Mouse (Mus musculus) frontal cortex, adult 2 months (tissue): Measurements from ENCODE around the gene Slc5a4b. TPM values are rescaled to one million over a fixed set of nuclear protein-coding genes. Genes with fewer than 3 reads are reported as not detected.

Source experiments
- DNase-seq, 2 experiments: peaks; one replicate each; pipeline ENCODE4 v3.0.0; 2022; ENCODE audit warnings: low spot score in 1 of 2; ENCODE audit errors: extremely low spot score in 1 of 2
- polyA plus RNA-seq: library from polyadenylated mRNA; depleted of rRNA; stranded (reverse); fragments of >200 nt; gene quantifications from 2 replicates; pipeline ENCODE4 v1.2.3, GENCODE M21; 2012

The Slc5a4b gene
- polyA plus RNA-seq, 1 experiment, result not detected

- no peak for DNase-seq
These were observed 64.0 kb downstream of the Slc5a4b start for GRCm38 (mm10) chr10:76046754-76047153.

DNA sequence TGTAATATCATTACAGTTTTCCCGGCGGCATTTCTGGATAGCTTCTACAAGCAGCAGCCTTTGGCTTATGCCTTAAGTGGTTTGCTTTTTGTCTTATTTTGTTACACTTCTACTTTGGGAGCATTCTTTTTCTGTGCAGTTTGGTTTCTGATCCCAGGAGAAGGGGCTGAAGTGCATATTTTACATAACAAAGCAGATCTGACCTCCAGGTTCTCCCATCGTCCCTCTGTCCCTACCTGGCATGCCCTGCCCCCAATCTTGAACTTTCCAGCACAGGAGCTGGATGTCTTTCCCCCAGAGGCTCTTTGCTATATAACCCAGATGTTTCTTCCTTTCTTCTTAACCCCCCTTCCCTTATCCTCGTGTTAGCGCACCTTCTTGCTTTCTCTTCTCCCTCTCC, 65.4 kb downstream of the Slc5a4b start:
- DNase-seq, result no peak

DNA sequence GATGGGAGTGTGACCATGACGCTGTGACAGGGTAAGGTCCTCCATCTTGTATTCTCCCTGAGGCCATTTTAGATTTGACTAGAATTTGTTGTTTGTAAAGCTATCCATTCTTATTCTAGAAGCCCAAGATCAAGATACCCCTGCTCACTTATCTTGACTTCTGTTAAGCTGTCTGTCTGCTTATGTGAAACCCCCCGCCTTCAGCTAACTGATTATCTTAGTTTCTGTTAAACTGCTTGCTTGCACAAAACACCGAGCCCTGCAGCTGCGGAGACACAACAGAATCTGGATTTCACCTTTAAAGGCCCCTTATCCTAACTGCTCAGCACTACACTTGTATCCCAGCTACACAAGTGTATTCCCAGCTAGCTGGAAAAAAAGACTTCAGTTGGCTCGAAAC, 73.8 kb downstream of the Slc5a4b start:
- no peak for DNase-seq

- DNase-seq, result no peak
These were observed 75.5 kb downstream of the Slc5a4b start for GRCm38 (mm10) chr10:76035277-76035676.

DNA sequence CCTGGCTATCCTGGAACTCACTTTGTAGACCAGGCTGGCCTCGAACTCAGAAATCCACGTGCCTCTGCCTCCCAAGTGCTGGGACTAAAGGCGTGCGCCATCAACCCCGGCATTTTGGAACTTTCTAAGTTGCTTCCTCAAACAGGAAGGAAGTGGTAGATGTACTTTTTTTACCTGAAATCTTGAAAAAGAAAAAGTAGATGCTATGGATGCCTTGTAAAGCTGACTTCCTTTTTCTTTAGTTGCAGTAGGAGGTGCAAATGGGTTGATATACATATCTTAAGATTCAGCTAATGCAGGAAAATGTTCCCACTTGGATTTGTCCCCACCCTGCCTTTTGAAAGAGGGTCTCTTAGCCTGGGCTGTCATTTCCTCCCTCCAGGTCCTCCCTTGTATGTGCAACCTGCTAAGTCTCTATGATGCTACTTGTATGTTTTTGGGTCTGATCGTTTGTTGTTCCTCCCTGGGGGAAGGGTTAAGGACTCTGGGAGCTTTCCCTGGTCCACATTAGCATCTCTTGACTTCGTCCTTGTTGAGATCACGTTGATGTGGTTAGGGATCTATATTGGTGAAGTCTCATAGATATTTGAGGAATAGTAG, 76.7 kb downstream of the Slc5a4b start:
- no peak for DNase-seq

- no peak for DNase-seq
These were observed 77.7 kb downstream of the Slc5a4b start for GRCm38 (mm10) chr10:76033119-76033455.

DNA sequence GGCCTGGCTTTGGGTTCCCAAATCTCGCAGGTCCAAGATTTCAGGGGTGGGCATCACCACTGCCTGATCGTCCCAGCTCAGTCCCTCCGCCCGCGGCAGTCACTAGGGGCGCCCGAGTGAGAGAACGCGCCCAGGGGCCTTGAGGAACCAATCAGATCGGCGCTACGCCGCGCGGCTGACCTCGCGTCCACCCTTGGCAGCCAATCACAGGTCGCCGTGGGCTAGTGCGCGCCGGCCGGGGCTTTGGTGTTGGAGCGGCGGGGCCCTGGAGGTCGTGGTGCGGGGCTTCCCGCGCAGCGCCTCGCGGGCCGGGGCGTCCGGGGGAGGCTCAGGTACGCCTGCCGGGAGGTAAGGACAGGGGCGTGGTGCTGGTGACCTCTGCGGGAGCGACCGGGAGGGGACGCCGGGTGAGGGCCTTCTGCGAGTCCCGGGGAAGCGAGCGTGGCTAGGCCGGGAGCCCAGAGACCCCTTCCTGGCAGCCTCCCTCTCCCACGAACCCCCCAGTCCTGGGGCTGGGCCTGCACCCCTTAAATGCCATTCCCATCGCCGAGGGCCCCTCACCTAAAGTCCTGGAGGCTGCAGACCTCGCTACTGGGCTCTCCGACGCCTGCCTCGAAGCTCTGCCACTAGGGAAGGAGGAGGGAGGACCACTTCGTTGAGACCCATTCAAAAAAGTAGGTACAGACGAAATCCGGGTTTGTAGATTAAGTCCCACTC, 78.2 kb downstream of the Slc5a4b start, which contains the start of gene Zfp280b:
Gene Zfp280b (plus strand): TSS at position 249 of the 717 bp plus-strand sequence.
- DNase-seq, result peak; percentile 86 to 96

DNA sequence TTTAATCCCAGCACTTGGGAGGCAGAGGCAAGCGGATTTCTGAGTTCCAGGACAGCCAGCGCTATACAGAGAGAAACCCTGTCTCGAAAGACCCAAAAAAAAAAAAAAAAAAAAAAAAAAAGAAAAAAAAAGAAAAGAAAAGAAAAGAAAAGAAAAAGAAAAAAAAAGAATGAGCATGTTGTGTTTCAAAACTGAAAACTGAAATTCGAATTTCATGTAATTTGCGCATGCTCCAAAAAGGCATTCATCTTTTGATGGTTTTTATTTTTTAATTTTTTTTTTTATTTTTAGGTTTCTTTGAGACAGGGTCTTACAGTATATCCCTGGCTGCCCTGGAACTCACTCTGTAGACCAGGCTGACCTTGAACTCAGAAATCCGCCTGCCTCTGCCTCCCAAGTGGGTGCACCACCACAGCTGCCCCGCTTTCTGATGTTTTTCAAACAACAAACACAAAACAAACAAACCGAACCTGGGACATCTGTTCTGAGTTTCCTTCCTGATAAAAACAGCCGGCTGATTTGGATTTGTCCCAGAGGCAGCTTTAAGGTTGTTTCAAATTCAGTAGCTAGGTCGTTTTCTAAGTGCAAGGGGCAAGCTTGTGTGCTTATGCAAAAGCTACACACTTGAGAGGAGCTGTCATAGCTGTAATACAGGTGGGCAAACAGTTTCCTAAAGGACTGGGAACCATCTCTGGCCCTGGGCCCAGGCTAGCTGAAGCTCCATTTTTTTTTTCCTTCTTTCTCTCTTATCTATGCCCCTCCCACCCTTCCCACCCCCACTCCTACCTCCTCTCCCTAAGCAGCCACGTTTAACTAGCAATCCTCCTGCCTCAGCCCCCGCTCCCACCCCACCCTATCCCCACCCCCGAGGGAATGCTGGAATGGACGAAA, 79.0 kb downstream of the Slc5a4b start:
- peak in 1 of 2 experiments; percentile 15 for DNase-seq

GRCm38 (mm10) chr10:76030496-76030895, 80.3 kb downstream of the Slc5a4b start:
- DNase-seq, result no peak

DNA sequence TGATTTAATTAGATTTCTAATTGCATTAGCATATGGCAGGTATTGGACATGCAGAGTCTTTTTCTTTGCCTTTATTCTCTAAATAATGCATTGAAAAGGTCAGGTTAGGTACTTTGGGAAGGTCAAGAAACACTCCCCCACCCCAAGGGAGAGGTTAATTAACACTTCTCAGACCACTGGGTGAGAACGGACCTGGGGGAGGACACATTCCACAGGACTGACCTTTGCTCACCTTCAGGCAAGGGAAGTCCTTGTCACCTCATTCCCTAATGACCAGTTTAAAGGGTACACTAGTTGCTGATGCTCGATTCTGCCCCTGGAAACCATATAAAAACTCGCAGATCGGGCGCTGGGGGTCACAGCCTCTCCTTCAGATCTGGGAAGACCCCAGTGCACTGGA, 81.5 kb downstream of the Slc5a4b start:
- DNase-seq, result no peak

DNA sequence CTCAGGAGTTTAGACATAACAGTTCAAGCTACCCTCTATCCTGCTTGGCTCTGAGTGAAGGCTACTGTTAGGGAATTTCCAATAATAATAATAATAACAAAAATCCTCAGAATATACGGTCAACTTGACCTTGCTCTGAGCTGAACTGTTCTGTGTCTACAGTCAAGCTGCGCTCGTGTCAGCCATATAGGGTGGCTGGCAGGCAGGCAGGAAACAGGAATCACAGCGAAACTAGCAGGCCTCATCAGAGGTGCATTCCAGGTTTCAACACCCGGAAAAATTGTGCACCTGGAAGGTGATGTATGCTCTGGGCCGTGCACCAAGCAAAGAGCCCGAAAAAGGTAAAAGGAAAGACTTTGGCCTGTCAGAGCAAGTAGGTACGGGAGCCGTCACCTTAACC, 82.4 kb downstream of the Slc5a4b start:
- DNase-seq, result no peak

- no peak for DNase-seq
These were observed 82.8 kb downstream of the Slc5a4b start for GRCm38 (mm10) chr10:76028016-76028366.

DNA sequence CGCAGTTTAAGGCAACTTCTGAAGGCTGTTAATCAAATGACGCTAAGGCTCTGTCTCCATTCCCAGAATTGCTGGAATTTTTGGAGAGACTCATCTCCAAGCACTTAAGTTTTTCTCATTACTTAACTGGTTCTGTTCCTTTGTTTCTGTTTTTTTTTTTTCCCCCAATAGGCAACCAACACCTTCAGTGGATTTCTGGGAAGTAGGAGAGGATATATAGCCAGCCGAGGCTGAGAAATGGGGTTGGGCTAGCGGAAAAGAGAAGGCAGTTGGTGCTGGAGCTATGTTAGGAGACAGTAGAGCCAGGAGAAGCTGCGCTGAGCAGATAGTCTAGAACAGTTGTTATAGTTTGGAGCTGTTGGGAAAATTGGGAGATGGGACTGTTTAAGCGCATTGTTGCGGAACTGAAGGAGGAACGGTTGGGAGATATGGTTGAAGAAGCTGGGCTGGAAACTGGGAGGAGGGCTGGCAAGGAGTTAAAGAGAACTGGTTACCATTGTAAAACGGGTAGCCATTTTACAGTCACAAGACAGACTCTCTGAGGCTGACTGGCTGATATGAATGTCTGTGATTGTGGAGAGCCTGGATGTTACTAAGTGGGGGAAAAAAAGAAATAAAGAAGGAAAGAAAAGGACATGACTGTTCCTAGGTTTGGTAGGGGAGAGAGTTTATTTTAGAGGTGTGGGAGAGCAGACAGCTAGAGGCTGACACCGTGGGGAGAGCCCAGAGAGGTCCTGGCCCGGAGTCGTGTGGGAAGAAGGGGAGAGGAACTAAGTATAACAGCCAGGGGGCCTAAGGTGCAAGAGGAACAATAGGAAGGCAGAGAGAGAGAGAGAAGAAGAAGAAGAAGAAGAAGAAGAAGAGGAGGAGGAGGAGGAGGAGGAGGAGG, 83.4 kb downstream of the Slc5a4b start:
- no peak for DNase-seq

DNA sequence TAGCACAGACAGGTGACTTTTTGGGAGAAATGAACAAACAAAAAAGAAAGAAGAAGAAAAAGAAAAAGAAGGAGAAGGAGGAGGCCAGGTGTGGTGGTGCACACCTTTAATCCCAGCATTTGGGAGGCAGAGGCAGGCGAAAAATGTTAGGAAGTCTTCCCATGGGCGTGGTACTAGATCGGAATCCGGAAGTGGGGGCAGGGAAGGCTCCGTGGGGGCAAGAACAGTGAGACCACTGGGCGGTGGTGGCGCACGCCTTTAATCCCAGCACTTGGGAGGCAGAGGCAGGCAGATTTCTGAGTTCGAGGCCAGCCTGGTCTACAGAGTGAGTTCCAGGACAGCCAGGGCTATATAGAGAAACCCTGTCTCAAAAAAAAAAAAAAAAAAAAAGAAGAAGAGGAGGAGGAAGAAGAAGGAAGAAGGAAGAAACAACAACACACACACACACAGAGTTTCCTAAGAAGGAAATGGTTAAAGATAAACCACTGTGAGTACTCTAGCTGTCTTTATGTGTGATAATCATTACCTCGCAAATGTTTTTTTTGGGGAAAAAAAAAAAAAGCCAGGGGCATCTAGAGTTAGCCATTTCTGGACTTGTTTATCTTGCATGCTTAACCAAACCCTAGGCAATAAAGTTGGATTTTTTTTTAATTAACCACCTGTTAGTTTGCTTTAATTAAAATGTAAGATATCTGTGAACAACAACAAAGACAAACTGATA, 85.1 kb downstream of the Slc5a4b start:
- DNase-seq, result no peak

GRCm38 (mm10) chr10:76023921-76024320, 86.8 kb downstream of the Slc5a4b start:
- no peak for DNase-seq

- no peak for DNase-seq
These were observed 89.0 kb downstream of the Slc5a4b start for GRCm38 (mm10) chr10:76021728-76022127.

GRCm38 (mm10) chr10:76016886-76017285, 93.9 kb downstream of the Slc5a4b start:
- DNase-seq, result no peak

DNA sequence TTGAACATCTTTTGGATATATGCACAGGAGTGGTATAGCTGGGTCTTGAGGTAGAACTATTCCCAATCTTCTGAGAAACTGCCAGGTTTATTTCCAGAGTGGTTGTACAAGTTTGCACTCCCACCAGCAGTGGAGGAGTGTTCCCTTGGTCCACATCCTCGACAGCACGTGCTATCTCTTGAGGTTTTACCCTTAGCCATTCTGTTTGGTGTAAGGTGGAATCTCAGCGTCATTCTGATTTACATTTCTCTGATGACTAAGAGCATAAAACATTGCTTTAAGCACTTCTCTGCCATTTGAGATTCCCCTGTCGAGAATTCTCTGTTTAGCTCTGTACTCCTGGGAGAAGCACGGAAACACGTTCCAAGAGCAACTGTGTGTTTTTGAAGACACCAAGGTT, 97.8 kb downstream of the Slc5a4b start:
- peak in 1 of 2 experiments; percentile 13 for DNase-seq

DNA sequence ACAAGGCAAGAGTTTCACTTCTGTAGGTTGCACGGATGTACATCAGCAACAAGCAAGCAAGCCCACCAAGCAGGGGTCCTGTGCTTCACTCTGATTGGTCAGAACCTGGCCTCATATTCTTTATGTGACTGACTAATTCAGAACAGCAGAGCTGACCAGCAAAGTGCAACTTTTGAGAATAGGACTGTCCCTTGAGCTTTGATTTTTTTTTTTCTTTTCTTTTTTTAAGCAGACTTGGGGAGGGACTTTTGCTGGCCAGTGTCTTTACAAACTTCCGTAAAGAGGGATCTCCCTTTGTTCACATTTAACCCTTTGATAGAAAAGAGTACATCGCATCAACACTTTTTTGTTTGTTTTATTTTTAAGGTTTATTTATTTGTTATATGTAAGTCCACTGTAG, 100.9 kb downstream of the Slc5a4b start:
- DNase-seq, result no peak
